Mouse (Mus musculus) heart, embryonic 15.5 days (tissue): ENCODE data around the gene Ddx25. TPM values are rescaled to one million over a fixed set of nuclear protein-coding genes. Genes with fewer than 3 reads are reported as not detected.
A peak's percentile ranks its signal among the peaks of the same experiment; 100 is the strongest.

Experiments
- ATAC-seq: fragments of 200-750 bp; cut with Nextera tagmentation; replicated peaks from 2 replicates; pipeline ENCODE4 v1.8.0; 2017; ENCODE audit warnings: low read depth, moderate TSS enrichment; ENCODE audit not compliant: insufficient number of reproducible peaks, insufficient read depth, low FRiP score
- H3K27ac ChIP-seq: fragments of 300-500 bp; sonication (generic); 2 replicates; pipeline ENCODE4 v1.5.1; 2015; ENCODE audit warnings: mild to moderate bottlenecking, inconsistent platforms
- H3K27me3 ChIP-seq: fragments of 300-500 bp; sonication (generic); 2 replicates; pipeline ENCODE4 v1.6.1; 2015; ENCODE audit warnings: inconsistent platforms
- H3K36me3 ChIP-seq: fragments of 300-500 bp; sonication (generic); 2 replicates; pipeline ENCODE4 v1.6.1; 2015; ENCODE audit warnings: mild to moderate bottlenecking, inconsistent platforms
- H3K4me1 ChIP-seq: fragments of 300-500 bp; sonication (generic); replicated peaks from 2 replicates; pipeline ENCODE4 v1.6.1; 2015; ENCODE audit warnings: inconsistent platforms
- H3K4me2 ChIP-seq: fragments of 300-500 bp; sonication (generic); 2 replicates; pipeline ENCODE4 v1.6.1; 2015; ENCODE audit warnings: inconsistent platforms, mild to moderate bottlenecking, moderate library complexity
- H3K4me3 ChIP-seq: fragments of 300-500 bp; sonication (generic); 2 replicates; pipeline ENCODE4 v1.5.1; 2015; ENCODE audit warnings: mild to moderate bottlenecking, inconsistent platforms
- H3K9ac ChIP-seq: fragments of 300-500 bp; sonication (generic); 2 replicates; pipeline ENCODE4 v1.6.1; 2015; ENCODE audit warnings: mild to moderate bottlenecking, inconsistent platforms
- H3K9me3 ChIP-seq: fragments of 300-500 bp; sonication (generic); replicated peaks from 2 replicates; pipeline ENCODE4 v1.6.1; 2016; ENCODE audit warnings: inconsistent platforms
- WGBS: fragments of 180-500 bp; shearing (Covaris S2); methylation state at CpG from one replicate; pipeline ENCODE4 v1.1.7; 2015; ENCODE audit warnings: mixed read lengths; 5-methylcytosine and 5-hydroxymethylcytosine counted together
- polyA plus RNA-seq: library from polyadenylated mRNA; unstranded; fragments of >200 nt; fragmentation: Nextera tagmentation; extraction: Ambion mirVana; gene quantifications from 2 replicates; pipeline ENCODE4 v1.2.1, GENCODE M21; 2015

Ddx25 gene
- polyA plus RNA-seq: 0.69 and 0.91 TPM in 2 replicates

DNA sequence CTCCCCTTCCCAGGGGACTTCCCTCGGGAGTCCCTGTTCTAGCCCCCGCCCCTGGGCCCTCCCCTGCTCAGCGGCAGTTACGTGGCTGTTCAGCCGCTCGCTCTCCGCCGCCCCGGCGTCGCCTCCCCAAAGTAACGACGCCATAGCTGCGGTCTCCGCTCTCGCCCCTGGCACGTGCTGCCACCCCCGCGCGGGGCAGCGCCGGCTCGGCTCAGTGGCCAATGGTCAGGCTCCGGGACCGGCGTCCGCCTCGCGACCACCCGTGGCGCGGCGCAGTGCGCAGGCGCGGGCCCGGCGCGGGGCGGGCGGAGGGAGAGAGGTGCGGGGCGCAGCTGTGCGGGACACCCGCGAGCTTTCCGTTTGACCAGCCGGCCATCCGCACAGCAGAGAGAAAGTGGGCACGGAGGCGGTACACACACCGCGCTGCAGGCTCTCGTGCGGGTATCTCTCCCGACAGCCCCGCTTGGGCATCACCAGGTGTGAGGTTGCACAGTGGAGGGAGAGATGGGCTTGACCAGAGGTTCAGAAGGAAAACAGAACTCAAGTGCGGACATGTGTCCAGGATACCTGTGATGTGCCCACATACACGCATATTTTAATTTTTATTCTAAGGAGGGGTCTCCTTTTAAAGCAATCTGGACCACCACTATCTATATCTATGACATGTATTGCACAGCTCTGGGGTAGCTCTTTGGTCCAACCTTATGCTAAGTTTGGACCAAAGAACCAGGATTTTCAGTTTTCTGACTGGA lies at the start of gene Ddx25, which contains the start of gene Pus3:
Gene Ddx25 (minus strand): TSS at position 272 of the 752 bp plus-strand sequence.
Gene Pus3 (plus strand): TSS at position 339 of the 752 bp plus-strand sequence.
- 2% methylated on average over 57 of the region's 59 CpGs for WGBS
- Histone ChIP-seq H3K9me3 (no peaks in the 10 kb centered on the region), H3K4me3 (peak within 1 kb of the TSS; percentile 75), H3K4me2 (peak within 1 kb of the TSS; percentile 100), H3K4me1 (peaks cover 24% of the 10 kb centered on the region), H3K27ac (peak within 1 kb of the TSS; percentile 53), H3K27me3 (peaks cover 7% of the 10 kb centered on the region; the same call in 1 of the 2 replicates), H3K36me3 (peaks cover 13% of the 10 kb centered on the region; the same call in 1 of the 2 replicates), H3K9ac (peak within 1 kb of the TSS; percentile 61)
- peak; percentile 61; the same call in 1 of the 2 replicates for ATAC-seq

DNA sequence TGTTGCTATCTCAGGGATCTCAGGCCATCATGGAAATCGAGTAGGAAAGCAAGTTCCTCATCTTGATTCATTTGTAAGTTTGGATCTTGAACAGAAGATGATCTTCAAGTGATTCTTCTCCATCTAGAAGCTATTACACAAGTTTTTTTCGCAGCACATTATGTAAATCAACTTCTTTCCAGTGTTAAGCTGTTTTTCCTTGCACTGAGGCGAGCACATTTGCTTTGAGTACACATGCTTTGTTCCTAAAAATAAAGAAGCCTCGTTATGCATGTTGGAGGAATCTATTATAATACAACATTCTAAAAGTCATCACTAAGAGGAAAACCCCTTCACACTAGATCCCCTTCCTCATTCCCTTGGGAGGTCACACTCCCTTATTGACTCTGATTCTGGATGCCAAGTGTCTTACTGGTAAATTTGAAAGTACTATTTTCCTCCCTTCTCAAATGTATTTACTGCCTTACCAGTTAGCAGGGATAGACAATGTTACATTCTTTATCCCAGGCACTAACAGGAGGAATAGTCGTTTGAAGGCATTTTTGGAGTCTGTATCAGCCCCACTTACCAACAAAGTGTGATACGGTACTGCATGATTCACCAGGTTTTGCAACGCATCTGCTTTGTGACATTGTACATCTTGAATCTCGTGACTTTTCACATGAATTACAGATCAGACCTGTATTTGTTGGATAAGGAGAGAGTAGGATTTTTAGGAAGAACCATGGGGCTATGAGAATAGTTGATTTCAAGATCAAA lies 49.5 kb upstream of the Ddx25 start:
- Histone ChIP-seq H3K9me3 (no peaks in the 10 kb centered on the region; the same call in 1 of the 2 replicates), H3K9ac (no peak overlapping the region), H3K4me3 (no peak overlapping the region), H3K27me3 (no peaks in the 10 kb centered on the region), H3K4me1 (no peaks in the 10 kb centered on the region), H3K4me2 (no peak overlapping the region), H3K36me3 (no peaks in the 10 kb centered on the region), H3K27ac (no peak overlapping the region)
- WGBS: 59% methylated on average over 8 of the region's 8 CpGs
- no peak for ATAC-seq

DNA sequence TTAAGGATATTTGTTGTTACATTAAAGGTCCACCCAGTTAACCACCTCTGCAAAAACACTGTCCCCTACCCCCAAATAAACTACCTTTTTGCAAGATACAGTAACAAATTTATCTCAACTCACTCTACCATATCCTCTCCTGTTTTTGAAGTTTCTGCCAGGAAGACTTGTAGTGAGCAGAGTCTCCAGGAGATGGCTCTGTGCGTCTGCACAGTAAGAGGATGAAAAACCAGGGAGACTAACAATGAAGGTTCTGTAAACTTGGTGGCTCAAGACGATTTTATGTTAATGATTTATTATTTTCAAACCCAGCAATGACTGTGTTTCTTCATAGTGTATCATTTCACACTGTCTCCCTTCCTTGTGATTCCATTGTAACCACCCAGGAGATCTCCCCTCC lies 34.6 kb upstream of the Ddx25 start:
- no peaks in the 10 kb centered on the region for H3K27me3 ChIP-seq
- no peak overlapping the region for H3K9ac ChIP-seq
- no peaks in the 10 kb centered on the region for H3K4me1 ChIP-seq
- no peaks in the 10 kb centered on the region for H3K36me3 ChIP-seq
- no peak overlapping the region for H3K4me2 ChIP-seq
- WGBS: 11% methylated on average over 2 of the region's 2 CpGs
- ATAC-seq: no peak
- H3K9me3 ChIP-seq: no peaks in the 10 kb centered on the region
- no peak overlapping the region for H3K4me3 ChIP-seq
- no peak overlapping the region for H3K27ac ChIP-seq

- Histone ChIP-seq H3K36me3 (no peaks in the 10 kb centered on the region), H3K27ac (no peak overlapping the region), H3K27me3 (no peaks in the 10 kb centered on the region), H3K4me1 (no peaks in the 10 kb centered on the region), H3K4me3 (no peak overlapping the region), H3K9ac (no peak overlapping the region), H3K9me3 (no peaks in the 10 kb centered on the region), H3K4me2 (no peak overlapping the region)
- ATAC-seq: no peak
- 28% methylated on average over 1 of the region's 1 CpGs for WGBS
These were observed 29.3 kb upstream of the Ddx25 start for GRCm38 (mm10) chr9:35587674-35588073.

- Histone ChIP-seq H3K4me2 (peak overlapping the region; percentile 70), H3K4me3 (peak overlapping the region; percentile 43), H3K4me1 (peaks cover 8% of the 10 kb centered on the region), H3K9ac (no peak overlapping the region; the same call in 1 of the 2 replicates), H3K27ac (no peak overlapping the region), H3K27me3 (peaks cover 15% of the 10 kb centered on the region), H3K36me3 (no peaks in the 10 kb centered on the region), H3K9me3 (no peaks in the 10 kb centered on the region)
- ATAC-seq: no peak
- 5% methylated on average over 32 of the region's 32 CpGs for WGBS
These were observed 16.1 kb upstream of the Ddx25 start for GRCm38 (mm10) chr9:35574416-35574815.

GRCm38 (mm10) chr9:35570663-35571062 lies 12.3 kb upstream of the Ddx25 start:
- Histone ChIP-seq H3K9ac (peak overlapping the region; percentile 68), H3K36me3 (peaks cover 22% of the 10 kb centered on the region), H3K4me3 (peak overlapping the region; percentile 74), H3K27ac (peak overlapping the region; percentile 92; the same call in 1 of the 2 replicates), H3K4me2 (peak overlapping the region; percentile 57), H3K4me1 (peaks cover 22% of the 10 kb centered on the region), H3K9me3 (no peaks in the 10 kb centered on the region), H3K27me3 (peaks cover 12% of the 10 kb centered on the region)
- ATAC-seq: no peak
- WGBS: 9% methylated on average over 5 of the region's 5 CpGs

DNA sequence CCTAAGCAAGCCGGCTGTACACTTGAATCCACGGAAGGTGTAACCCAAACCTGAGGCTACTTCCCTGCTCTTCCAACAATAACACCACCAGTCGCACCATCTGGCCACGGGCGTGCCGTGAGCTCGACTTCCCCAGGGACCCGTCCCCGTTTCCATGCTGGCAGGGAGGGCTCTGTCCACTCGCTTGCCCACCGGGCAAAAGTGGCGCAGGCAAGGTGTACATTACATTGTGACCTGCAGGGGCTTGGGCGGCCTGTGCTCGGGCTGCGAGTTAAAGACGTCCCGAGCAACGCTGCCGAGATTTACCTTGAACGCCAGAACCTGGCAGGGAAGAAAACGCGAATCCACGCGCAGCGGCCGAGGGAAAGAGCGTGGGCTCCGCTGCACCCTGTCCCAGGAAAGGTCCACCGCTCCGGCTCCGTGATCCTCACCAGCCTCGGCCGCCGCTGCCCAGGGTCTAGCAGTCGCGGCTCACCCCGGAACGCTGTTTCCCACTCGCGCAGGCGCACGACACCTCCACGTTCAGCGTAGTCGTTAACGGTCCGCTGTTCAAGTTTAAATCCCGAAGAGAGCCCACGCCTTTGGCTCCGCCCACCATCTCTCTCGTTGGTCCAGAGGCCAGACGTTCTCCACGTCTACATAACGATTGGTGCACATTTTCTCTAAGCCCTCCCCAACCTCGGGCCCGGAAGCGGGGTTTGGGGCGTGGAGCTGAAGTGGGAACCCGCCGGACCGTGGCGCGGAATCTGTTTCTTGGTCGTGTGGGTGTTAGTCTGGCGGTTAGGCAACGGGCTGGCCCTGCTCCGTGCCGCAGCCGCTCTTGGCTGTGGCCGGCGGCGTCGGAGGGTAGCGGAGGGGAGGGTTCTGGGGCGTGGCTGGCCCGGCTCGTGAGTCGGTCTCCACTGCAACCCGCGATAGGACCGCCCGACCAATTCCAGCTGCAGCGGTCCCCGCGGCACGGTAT lies 11.5 kb upstream of the Ddx25 start, which contains the start of the genes Pate2 and Hyls1:
Gene Pate2 (plus strand): TSS at position 714 of the 964 bp plus-strand sequence.
Gene Hyls1 (minus strand): TSS at position 828 of the 964 bp plus-strand sequence.
- H3K9me3 ChIP-seq: no peaks in the 10 kb centered on the region
- H3K9ac ChIP-seq: peak within 1 kb of the TSS; percentile 84
- peak within 1 kb of the TSS; percentile 92 for H3K27ac ChIP-seq
- H3K36me3 ChIP-seq: peaks cover 30% of the 10 kb centered on the region
- peaks cover 28% of the 10 kb centered on the region for H3K4me1 ChIP-seq
- peak within 1 kb of the TSS; percentile 74 for H3K4me3 ChIP-seq
- under 1% methylated on average over 86 of the region's 86 CpGs for WGBS
- H3K27me3 ChIP-seq: peaks cover 12% of the 10 kb centered on the region
- peak; percentile 96 for ATAC-seq
- H3K4me2 ChIP-seq: peak within 1 kb of the TSS; percentile 80

- no peak overlapping the region for H3K4me3 ChIP-seq
- no peak overlapping the region for H3K4me2 ChIP-seq
- H3K9ac ChIP-seq: no peak overlapping the region
- H3K27ac ChIP-seq: no peak overlapping the region
- no peak for ATAC-seq
- H3K36me3 ChIP-seq: peaks cover 30% of the 10 kb centered on the region
- no peaks in the 10 kb centered on the region for H3K9me3 ChIP-seq
- H3K4me1 ChIP-seq: peaks cover 26% of the 10 kb centered on the region
- 83% methylated on average over 3 of the region's 3 CpGs for WGBS
- no peaks in the 10 kb centered on the region for H3K27me3 ChIP-seq
These were observed 9.7 kb upstream of the Ddx25 start for GRCm38 (mm10) chr9:35567995-35568394.

GRCm38 (mm10) chr9:35564536-35565240 lies 6.4 kb upstream of the Ddx25 start:
- Histone ChIP-seq H3K4me1 (peaks cover 32% of the 10 kb centered on the region), H3K9ac (no peak overlapping the region), H3K36me3 (peaks cover 43% of the 10 kb centered on the region), H3K9me3 (no peaks in the 10 kb centered on the region), H3K4me3 (no peak overlapping the region), H3K4me2 (peak overlapping the region; percentile 42), H3K27me3 (no peaks in the 10 kb centered on the region), H3K27ac (peak overlapping the region; percentile 87)
- WGBS: 49% methylated on average over 5 of the region's 5 CpGs
- ATAC-seq: peak; percentile 42; the same call in 1 of the 2 replicates

GRCm38 (mm10) chr9:35561583-35561982 lies 3.3 kb upstream of the Ddx25 start:
- peaks cover 28% of the 10 kb centered on the region for H3K4me1 ChIP-seq
- no peaks in the 10 kb centered on the region for H3K9me3 ChIP-seq
- H3K4me3 ChIP-seq: no peak overlapping the region
- no peak for ATAC-seq
- peaks cover 28% of the 10 kb centered on the region for H3K36me3 ChIP-seq
- no peak overlapping the region for H3K27ac ChIP-seq
- no peak overlapping the region for H3K9ac ChIP-seq
- H3K27me3 ChIP-seq: peaks cover 7% of the 10 kb centered on the region; the same call in 1 of the 2 replicates
- no peak overlapping the region for H3K4me2 ChIP-seq
- 77% methylated on average over 6 of the region's 6 CpGs for WGBS
